Mouse (Mus musculus): Measurements from ENCODE around the gene Fgfr2. TPM values are rescaled to one million over a fixed set of nuclear protein-coding genes. Genes with fewer than 3 reads are reported as not detected.

Fgfr2 gene
- polyA plus RNA-seq, 1 experiment = 14.7 TPM

DNA sequence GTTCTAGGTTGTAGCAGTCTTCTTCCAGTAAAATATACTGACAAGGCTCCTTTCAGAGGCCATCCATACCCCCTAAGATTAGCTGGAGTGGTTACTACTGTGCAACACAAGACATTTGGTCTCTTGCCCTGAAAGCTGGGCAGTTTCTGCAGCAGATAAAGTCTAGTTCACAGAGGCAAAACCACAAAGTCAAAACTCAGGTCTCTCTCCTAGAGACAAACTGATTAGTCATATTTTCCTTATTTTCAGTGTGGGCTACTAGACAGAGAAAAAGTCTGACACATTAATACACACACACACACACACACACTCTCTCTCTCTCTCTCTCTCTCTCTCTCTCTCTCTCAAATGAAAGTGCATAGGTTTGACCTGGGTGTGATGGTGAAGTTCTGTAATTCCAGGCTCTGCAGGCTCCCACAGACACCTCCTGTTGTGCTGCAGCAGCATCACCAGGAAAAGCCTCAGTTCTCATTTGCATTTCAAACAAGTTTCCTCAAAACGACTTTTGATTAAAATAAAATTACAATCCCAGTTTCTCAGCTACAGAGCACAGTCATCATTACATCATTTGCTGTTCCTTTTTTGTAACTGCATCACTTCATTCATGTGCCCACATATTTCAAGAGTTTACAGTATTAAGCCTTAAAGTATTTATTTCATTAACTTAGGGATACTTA, 298.7 kb downstream of the Fgfr2 start:
- no peaks in the 10 kb centered on the region for H3K4me1 ChIP-seq (ENCODE audit: control insufficient read depth, insufficient read depth, insufficient read length, low read length)
- TF ChIP-seq POLR2A (IDR thresholded peaks at IDR 0.05; ENCODE audit: low read depth, low read length) = no peak
- TF ChIP-seq CTCF (IDR thresholded peaks at IDR 0.05; ENCODE audit: extremely low read depth, insufficient read length, insufficient replicate concordance, low read depth, low read length) = no peak
- H3K36me3 ChIP-seq (ENCODE audit: control insufficient read depth, insufficient read depth, low read length) = peaks cover 19% of the 10 kb centered on the region
- no peak overlapping the region for H3K4me3 ChIP-seq (ENCODE audit: low read depth, low read length)
- no peaks in the 10 kb centered on the region for H3K27me3 ChIP-seq (ENCODE audit: control insufficient read depth, insufficient read depth, low read length)
- H3K27ac ChIP-seq (ENCODE audit: insufficient read depth, low read depth, low read length) = no peak overlapping the region
- 19% methylated on average over 1 of the region's 1 CpGs for WGBS

DNA sequence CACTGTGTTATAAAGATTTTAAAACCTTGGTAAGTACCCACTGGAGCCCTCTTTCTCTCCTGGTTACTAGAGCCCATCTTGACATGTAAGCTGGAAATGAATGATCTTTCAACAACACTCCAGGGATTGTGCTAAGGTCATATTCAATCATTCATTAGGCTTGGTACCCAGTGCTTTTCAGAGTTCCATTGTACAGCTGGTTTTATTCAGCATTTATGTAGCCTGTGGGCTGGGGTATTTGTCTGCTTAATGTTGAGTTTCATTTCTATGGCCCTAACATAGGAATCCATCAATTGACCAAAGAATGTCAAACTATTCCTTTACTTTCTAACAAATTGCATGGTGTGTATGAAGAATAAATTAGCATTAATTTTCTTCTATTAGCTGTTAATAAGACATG, 299.3 kb downstream of the Fgfr2 start:
- H3K27ac ChIP-seq (ENCODE audit: insufficient read depth, low read depth, low read length) = no peak overlapping the region
- no peaks in the 10 kb centered on the region for H3K27me3 ChIP-seq (ENCODE audit: control insufficient read depth, insufficient read depth, low read length)
- no peaks in the 10 kb centered on the region for H3K4me1 ChIP-seq (ENCODE audit: control insufficient read depth, insufficient read depth, insufficient read length, low read length)
- no peak for TF ChIP-seq POLR2A (IDR thresholded peaks at IDR 0.05; ENCODE audit: low read depth, low read length)
- no peak for TF ChIP-seq CTCF (IDR thresholded peaks at IDR 0.05; ENCODE audit: extremely low read depth, insufficient read length, insufficient replicate concordance, low read depth, low read length)
- no peak overlapping the region for H3K4me3 ChIP-seq (ENCODE audit: low read depth, low read length)
- peaks cover 19% of the 10 kb centered on the region for H3K36me3 ChIP-seq (ENCODE audit: control insufficient read depth, insufficient read depth, low read length)

DNA sequence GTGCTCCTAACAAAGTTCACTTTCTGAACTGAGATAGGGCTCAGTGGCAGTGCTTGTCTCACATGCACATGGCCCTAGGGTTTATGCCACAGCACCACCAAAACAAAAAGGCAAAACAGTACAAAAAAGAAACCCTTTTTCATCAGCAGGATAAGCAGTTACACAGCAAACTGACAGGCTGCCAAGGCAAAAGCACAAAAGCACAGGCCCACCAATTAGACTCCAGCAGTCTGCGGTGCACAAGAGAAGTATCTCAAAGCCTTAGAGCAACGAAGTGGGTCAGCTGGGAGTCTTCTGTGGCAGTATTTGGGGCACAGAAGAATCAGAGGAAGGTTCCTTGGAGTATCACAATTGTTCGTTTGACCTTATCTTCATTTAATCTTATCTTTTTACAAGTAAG, 302.5 kb downstream of the Fgfr2 start:
- H3K4me1 ChIP-seq (ENCODE audit: control insufficient read depth, insufficient read depth, insufficient read length, low read length) = no peaks in the 10 kb centered on the region; the same call in 1 of the 2 replicates
- TF ChIP-seq CTCF (IDR thresholded peaks at IDR 0.05; ENCODE audit: extremely low read depth, insufficient read length, insufficient replicate concordance, low read depth, low read length) (no peak), POLR2A (IDR thresholded peaks at IDR 0.05; ENCODE audit: low read depth, low read length) (no peak)
- WGBS = 62% methylated on average over 3 of the region's 3 CpGs
- peaks cover 4% of the 10 kb centered on the region; the same call in 1 of the 2 replicates for H3K36me3 ChIP-seq (ENCODE audit: control insufficient read depth, insufficient read depth, low read length)
- H3K4me3 ChIP-seq (ENCODE audit: low read depth, low read length) = no peak overlapping the region
- H3K27me3 ChIP-seq (ENCODE audit: control insufficient read depth, insufficient read depth, low read length) = no peaks in the 10 kb centered on the region
- no peak overlapping the region for H3K27ac ChIP-seq (ENCODE audit: insufficient read depth, low read depth, low read length)

DNA sequence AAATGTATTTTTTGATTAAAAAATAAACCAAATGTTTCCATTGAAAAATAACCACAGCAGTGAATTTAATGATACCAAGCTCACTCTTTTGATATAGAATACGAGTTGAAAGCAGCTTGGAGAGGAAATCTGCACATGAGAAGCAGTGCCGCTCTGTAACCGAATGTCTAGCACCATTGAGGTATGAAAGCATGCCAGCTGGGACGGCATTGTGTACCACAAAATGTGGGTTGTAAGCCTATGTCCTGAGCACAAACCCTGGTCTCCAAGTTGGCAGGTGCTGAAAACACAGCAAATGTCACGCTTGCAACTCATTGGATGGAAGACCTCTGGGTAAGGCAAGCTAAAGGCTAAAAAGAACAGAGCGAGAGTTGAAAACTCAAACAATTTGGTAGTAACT, 306.1 kb downstream of the Fgfr2 start:
- Histone ChIP-seq H3K36me3 (ENCODE audit: control insufficient read depth, insufficient read depth, low read length) (no peaks in the 10 kb centered on the region), H3K4me1 (ENCODE audit: control insufficient read depth, insufficient read depth, insufficient read length, low read length) (peaks cover 3% of the 10 kb centered on the region), H3K27ac (ENCODE audit: insufficient read depth, low read depth, low read length) (no peak overlapping the region), H3K27me3 (ENCODE audit: control insufficient read depth, insufficient read depth, low read length) (no peaks in the 10 kb centered on the region), H3K4me3 (ENCODE audit: low read depth, low read length) (no peak overlapping the region)
- 96% methylated on average over 6 of the region's 6 CpGs for WGBS
- no peak for TF ChIP-seq CTCF (IDR thresholded peaks at IDR 0.05; ENCODE audit: extremely low read depth, insufficient read length, insufficient replicate concordance, low read depth, low read length)
- no peak for TF ChIP-seq POLR2A (IDR thresholded peaks at IDR 0.05; ENCODE audit: low read depth, low read length)

DNA sequence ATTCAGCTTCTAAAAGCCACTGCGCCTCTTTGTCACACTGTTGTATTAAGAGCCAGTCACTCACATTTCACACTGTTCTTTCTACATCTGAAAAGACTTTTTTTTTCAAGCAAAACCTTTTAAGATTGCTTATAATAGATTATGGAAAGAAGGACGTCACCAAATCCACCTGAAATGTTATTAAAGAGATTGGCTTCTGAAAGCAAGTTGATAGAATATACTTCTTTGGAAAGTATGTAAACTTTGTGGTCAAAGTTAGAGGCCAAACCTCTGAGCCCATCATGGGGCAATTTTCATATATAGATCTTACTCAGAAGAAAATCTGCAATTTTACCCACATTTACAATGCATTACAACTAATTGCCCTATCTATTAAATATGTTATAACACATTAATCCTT, 306.6 kb downstream of the Fgfr2 start:
- TF ChIP-seq POLR2A (IDR thresholded peaks at IDR 0.05; ENCODE audit: low read depth, low read length) (no peak), CTCF (IDR thresholded peaks at IDR 0.05; ENCODE audit: extremely low read depth, insufficient read length, insufficient replicate concordance, low read depth, low read length) (no peak)
- Histone ChIP-seq H3K4me3 (ENCODE audit: low read depth, low read length) (no peak overlapping the region), H3K27me3 (ENCODE audit: control insufficient read depth, insufficient read depth, low read length) (no peaks in the 10 kb centered on the region), H3K4me1 (ENCODE audit: control insufficient read depth, insufficient read depth, insufficient read length, low read length) (peaks cover 3% of the 10 kb centered on the region), H3K27ac (ENCODE audit: insufficient read depth, low read depth, low read length) (no peak overlapping the region), H3K36me3 (ENCODE audit: control insufficient read depth, insufficient read depth, low read length) (no peaks in the 10 kb centered on the region)
- 81% methylated on average over 2 of the region's 2 CpGs for WGBS

DNA sequence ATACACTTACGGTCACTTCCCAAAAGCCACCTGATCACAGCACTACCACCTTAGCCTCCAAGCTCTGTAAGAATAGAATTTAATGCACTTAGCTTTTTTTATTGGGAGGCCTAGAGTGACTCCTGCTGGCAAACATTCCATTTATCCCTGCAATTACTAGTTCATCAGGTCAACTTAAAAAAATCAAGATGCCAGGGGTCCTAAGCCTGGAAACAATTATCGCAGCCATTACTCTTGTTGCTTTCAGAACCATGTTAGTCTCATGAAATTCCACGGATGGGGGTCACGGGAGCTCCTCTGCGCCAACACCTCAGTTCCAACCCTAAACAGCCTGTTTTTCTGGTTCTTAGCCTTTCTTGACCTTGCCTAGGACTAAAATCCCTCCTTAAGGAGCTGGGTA, 308.1 kb downstream of the Fgfr2 start:
- peaks cover 7% of the 10 kb centered on the region for H3K4me1 ChIP-seq (ENCODE audit: control insufficient read depth, insufficient read depth, insufficient read length, low read length)
- WGBS = 88% methylated on average over 5 of the region's 5 CpGs
- no peaks in the 10 kb centered on the region for H3K36me3 ChIP-seq (ENCODE audit: control insufficient read depth, insufficient read depth, low read length)
- TF ChIP-seq CTCF (IDR thresholded peaks at IDR 0.05; ENCODE audit: extremely low read depth, insufficient read length, insufficient replicate concordance, low read depth, low read length) (no peak), POLR2A (IDR thresholded peaks at IDR 0.05; ENCODE audit: low read depth, low read length) (no peak)
- H3K27ac ChIP-seq (ENCODE audit: insufficient read depth, low read depth, low read length) = no peak overlapping the region
- H3K4me3 ChIP-seq (ENCODE audit: low read depth, low read length) = no peak overlapping the region
- no peaks in the 10 kb centered on the region for H3K27me3 ChIP-seq (ENCODE audit: control insufficient read depth, insufficient read depth, low read length)

DNA sequence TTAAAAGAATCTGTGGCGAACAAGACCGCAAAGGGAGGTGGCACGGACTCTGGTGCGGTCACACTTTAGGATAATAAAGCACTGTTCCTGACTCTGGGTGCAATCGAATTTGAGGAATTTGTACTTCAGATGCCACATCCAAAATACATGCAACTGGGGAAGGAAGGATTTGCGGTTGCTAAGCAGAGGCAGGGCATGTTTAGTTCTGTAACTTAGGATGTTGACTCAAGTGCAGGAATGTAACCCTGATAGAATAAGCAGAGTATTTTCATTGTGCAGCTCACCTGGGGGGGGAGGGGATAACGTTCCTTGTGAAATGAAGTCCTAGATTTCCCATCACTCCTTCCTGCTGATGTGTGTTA, 309.1 kb downstream of the Fgfr2 start:
- Histone ChIP-seq H3K4me1 (ENCODE audit: control insufficient read depth, insufficient read depth, insufficient read length, low read length) (peaks cover 8% of the 10 kb centered on the region), H3K27ac (ENCODE audit: insufficient read depth, low read depth, low read length) (peak overlapping the region; percentile 99), H3K4me3 (ENCODE audit: low read depth, low read length) (peak overlapping the region; percentile 81), H3K27me3 (ENCODE audit: control insufficient read depth, insufficient read depth, low read length) (no peaks in the 10 kb centered on the region), H3K36me3 (ENCODE audit: control insufficient read depth, insufficient read depth, low read length) (no peaks in the 10 kb centered on the region)
- TF ChIP-seq POLR2A (IDR thresholded peaks at IDR 0.05; ENCODE audit: low read depth, low read length) (no peak), CTCF (IDR thresholded peaks at IDR 0.05; ENCODE audit: extremely low read depth, insufficient read length, insufficient replicate concordance, low read depth, low read length) (no peak)
- 1% methylated on average over 7 of the region's 7 CpGs for WGBS

Measured in small intestine, adult 2 months (tissue).